Mouse (Mus musculus) heart, embryonic 10.5 days (tissue): Measurements from ENCODE around the gene Slc41a3. TPM values are rescaled to one million over a fixed set of nuclear protein-coding genes. Genes with fewer than 3 reads are reported as not detected.
A peak's percentile ranks its signal among the peaks of the same experiment; 100 is the strongest.

Experiments
- DNase-seq: peaks from one replicate; pipeline ENCODE4 v3.0.0-alpha.2; 2017; ENCODE audit warnings: low spot score
- H3K27ac ChIP-seq: fragments of 300-500 bp; sonication (generic); 2 replicates; pipeline ENCODE4 v1.5.1; 2016; ENCODE audit warnings: mild to moderate bottlenecking
- H3K27me3 ChIP-seq: fragments of 300-500 bp; sonication (generic); 2 replicates; pipeline ENCODE4 v1.6.1; 2016; ENCODE audit warnings: mild to moderate bottlenecking; ENCODE audit not compliant: poor library complexity, insufficient read depth, severe bottlenecking
- H3K36me3 ChIP-seq: fragments of 300-500 bp; sonication (generic); 2 replicates; pipeline ENCODE4 v1.6.1; 2016; ENCODE audit warnings: mild to moderate bottlenecking, moderate library complexity
- H3K4me1 ChIP-seq: fragments of 300-500 bp; sonication (generic); 2 replicates; pipeline ENCODE4 v1.6.1; 2016; ENCODE audit warnings: mild to moderate bottlenecking
- H3K4me3 ChIP-seq: fragments of 300-500 bp; sonication (generic); 2 replicates; pipeline ENCODE4 v1.5.1; 2016; ENCODE audit warnings: mild to moderate bottlenecking, moderate library complexity
- H3K9me3 ChIP-seq: fragments of 300-500 bp; sonication (generic); 2 replicates; pipeline ENCODE4 v1.6.1; 2016; ENCODE audit warnings: mild to moderate bottlenecking, moderate library complexity
- WGBS: fragments of 180-500 bp; shearing (Covaris S2); methylation state at CpG from one replicate; pipeline ENCODE4 v1.1.7; 2016; 5-methylcytosine and 5-hydroxymethylcytosine counted together
- polyA plus RNA-seq: library from polyadenylated mRNA; unstranded; fragments of >200 nt; fragmentation: Nextera tagmentation; extraction: Ambion mirVana; gene quantifications from 2 replicates; pipeline ENCODE4 v1.2.1, GENCODE M21; 2016

The Slc41a3 gene
- polyA plus RNA-seq, 1 experiment from 2014 or later = 8.2 TPM

- Histone ChIP-seq H3K4me1 (peaks cover 14% of the 10 kb centered on the region; the same call in 1 of the 2 replicates), H3K9me3 (no peaks in the 10 kb centered on the region), H3K27ac (no peak overlapping the region), H3K4me3 (no peak overlapping the region), H3K27me3 (peaks cover 32% of the 10 kb centered on the region; the same call in 1 of the 2 replicates), H3K36me3 (no peaks in the 10 kb centered on the region)
- 62% methylated on average over 12 of the region's 12 CpGs for WGBS
- DNase-seq = no peak
These were observed 34.7 kb upstream of the Slc41a3 start for GRCm38 (mm10) chr6:90569736-90570383.

DNA sequence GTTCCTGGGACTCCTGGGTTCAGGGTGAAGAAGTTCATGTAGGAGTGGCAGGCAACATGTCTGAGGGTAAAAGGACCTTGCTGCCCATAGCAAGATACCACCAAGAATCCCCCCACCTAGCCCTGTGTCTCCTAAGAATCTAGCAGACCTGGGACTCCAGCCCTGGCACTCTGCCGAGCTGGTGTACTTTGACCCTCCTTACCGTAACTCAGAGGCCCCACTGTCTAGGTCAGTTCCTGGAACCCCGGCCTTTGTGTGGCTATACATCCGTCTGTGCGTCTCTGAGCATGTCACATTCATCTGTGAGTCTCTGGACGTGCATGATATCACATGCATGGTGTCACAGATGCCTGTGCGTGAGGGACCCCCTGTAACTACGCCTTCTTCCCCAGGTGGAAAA, 34.1 kb upstream of the Slc41a3 start:
- WGBS = 78% methylated on average over 8 of the region's 8 CpGs

GRCm38 (mm10) chr6:90575261-90575715, 29.2 kb upstream of the Slc41a3 start:
- DNase-seq = peak; percentile 86
- peaks cover 12% of the 10 kb centered on the region; the same call in 1 of the 2 replicates for H3K27me3 ChIP-seq
- H3K9me3 ChIP-seq = no peaks in the 10 kb centered on the region
- H3K4me1 ChIP-seq = peaks cover 16% of the 10 kb centered on the region; the same call in 1 of the 2 replicates
- no peak overlapping the region for H3K4me3 ChIP-seq
- H3K36me3 ChIP-seq = no peaks in the 10 kb centered on the region
- no peak overlapping the region for H3K27ac ChIP-seq
- WGBS = 44% methylated on average over 3 of the region's 3 CpGs

More for the DNA sequence above, 34.1 kb upstream of the Slc41a3 start:
- no peak overlapping the region for H3K4me3 ChIP-seq
- H3K27ac ChIP-seq = no peak overlapping the region
- H3K9me3 ChIP-seq = no peaks in the 10 kb centered on the region
- H3K4me1 ChIP-seq = peaks cover 8% of the 10 kb centered on the region; the same call in 1 of the 2 replicates
- peaks cover 32% of the 10 kb centered on the region; the same call in 1 of the 2 replicates for H3K27me3 ChIP-seq
- DNase-seq = no peak
- H3K36me3 ChIP-seq = no peaks in the 10 kb centered on the region

- H3K4me1 ChIP-seq = peaks cover 16% of the 10 kb centered on the region; the same call in 1 of the 2 replicates
- peaks cover 11% of the 10 kb centered on the region; the same call in 1 of the 2 replicates for H3K27me3 ChIP-seq
- H3K9me3 ChIP-seq = no peaks in the 10 kb centered on the region
- H3K36me3 ChIP-seq = no peaks in the 10 kb centered on the region
- DNase-seq = no peak
- WGBS = 51% methylated on average over 3 of the region's 3 CpGs
- H3K4me3 ChIP-seq = no peak overlapping the region
- H3K27ac ChIP-seq = no peak overlapping the region
These were observed 26.4 kb upstream of the Slc41a3 start for GRCm38 (mm10) chr6:90578174-90578573.

- peaks cover 11% of the 10 kb centered on the region; the same call in 1 of the 2 replicates for H3K27me3 ChIP-seq
- H3K27ac ChIP-seq = no peak overlapping the region
- H3K4me3 ChIP-seq = no peak overlapping the region
- peaks cover 16% of the 10 kb centered on the region; the same call in 1 of the 2 replicates for H3K4me1 ChIP-seq
- no peaks in the 10 kb centered on the region for H3K36me3 ChIP-seq
- WGBS = 74% methylated on average over 2 of the region's 2 CpGs
- DNase-seq = no peak
- no peaks in the 10 kb centered on the region for H3K9me3 ChIP-seq
These were observed 22.2 kb upstream of the Slc41a3 start for GRCm38 (mm10) chr6:90582331-90582730.

DNA sequence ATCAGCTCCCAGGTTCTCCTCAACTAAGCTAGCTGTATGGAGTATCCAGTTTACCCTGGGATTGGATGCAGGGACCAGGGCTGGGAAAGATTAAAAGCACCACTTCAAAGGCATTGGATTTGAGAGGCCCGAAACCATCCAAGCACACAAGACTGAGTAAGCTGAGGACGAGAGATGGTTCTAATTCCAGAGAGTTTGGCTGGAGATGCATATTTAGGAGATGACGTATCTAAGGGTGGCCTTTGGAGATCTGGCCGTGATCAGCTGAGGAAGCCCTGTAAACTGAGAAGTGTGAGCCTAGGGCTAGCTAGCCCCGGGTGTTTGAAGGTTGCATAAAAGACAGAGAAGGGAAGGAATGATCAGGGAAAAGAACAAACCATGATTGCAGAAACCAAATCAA, 16.4 kb upstream of the Slc41a3 start:
- Histone ChIP-seq H3K36me3 (no peaks in the 10 kb centered on the region), H3K4me1 (peaks cover 5% of the 10 kb centered on the region), H3K9me3 (no peaks in the 10 kb centered on the region), H3K27ac (no peak overlapping the region), H3K27me3 (peaks cover 15% of the 10 kb centered on the region; the same call in 1 of the 2 replicates), H3K4me3 (no peak overlapping the region)
- no peak for DNase-seq
- WGBS = 59% methylated on average over 5 of the region's 5 CpGs

- H3K4me1 ChIP-seq = peaks cover 5% of the 10 kb centered on the region
- no peaks in the 10 kb centered on the region for H3K36me3 ChIP-seq
- 76% methylated on average over 1 of the region's 1 CpGs for WGBS
- peaks cover 15% of the 10 kb centered on the region; the same call in 1 of the 2 replicates for H3K27me3 ChIP-seq
- no peak overlapping the region for H3K27ac ChIP-seq
- no peak overlapping the region for H3K4me3 ChIP-seq
- 0 out of 2 replicates have a peak, but pooled peaks cover 5% of the 10 kb centered on the region for H3K9me3 ChIP-seq
- no peak for DNase-seq
These were observed 13.8 kb upstream of the Slc41a3 start for GRCm38 (mm10) chr6:90590707-90591106.

GRCm38 (mm10) chr6:90594972-90595371, 9.6 kb upstream of the Slc41a3 start:
- Histone ChIP-seq H3K36me3 (no peaks in the 10 kb centered on the region), H3K4me1 (peaks cover 5% of the 10 kb centered on the region), H3K4me3 (no peak overlapping the region), H3K9me3 (0 out of 2 replicates have a peak, but pooled peaks cover 5% of the 10 kb centered on the region), H3K27ac (no peak overlapping the region), H3K27me3 (peaks cover 15% of the 10 kb centered on the region; the same call in 1 of the 2 replicates)
- WGBS = 87% methylated on average over 1 of the region's 1 CpGs
- no peak for DNase-seq

- Histone ChIP-seq H3K27ac (no peak overlapping the region), H3K4me1 (peaks cover 12% of the 10 kb centered on the region), H3K27me3 (peaks cover 6% of the 10 kb centered on the region), H3K4me3 (no peak overlapping the region), H3K9me3 (0 out of 2 replicates have a peak, but pooled peaks cover 5% of the 10 kb centered on the region), H3K36me3 (no peaks in the 10 kb centered on the region)
- 85% methylated on average over 4 of the region's 4 CpGs for WGBS
- no peak for DNase-seq
These were observed 7.5 kb upstream of the Slc41a3 start for GRCm38 (mm10) chr6:90597060-90597459.

DNA sequence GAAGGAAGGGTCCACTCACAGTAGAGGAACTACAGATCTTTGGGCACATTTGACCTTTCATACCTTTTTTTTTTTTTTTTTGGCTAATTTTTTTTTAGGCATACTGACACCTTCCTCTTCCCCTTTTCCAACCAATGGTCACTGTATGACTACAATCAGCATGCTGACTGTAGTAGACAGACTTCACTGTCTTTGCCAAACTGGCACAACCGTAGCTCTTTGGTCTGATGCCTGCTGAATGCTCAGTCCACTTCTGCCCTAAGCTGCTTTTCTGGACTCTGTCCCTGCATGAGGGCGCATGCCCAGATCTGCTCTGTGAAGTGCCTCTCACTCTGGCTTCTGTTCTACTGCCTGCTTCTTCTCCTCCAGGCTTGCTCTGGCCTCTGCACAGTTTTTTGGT, 6.9 kb upstream of the Slc41a3 start:
- peaks cover 14% of the 10 kb centered on the region for H3K4me1 ChIP-seq
- no peak overlapping the region for H3K4me3 ChIP-seq
- 0 out of 2 replicates have a peak, but pooled peaks cover 5% of the 10 kb centered on the region for H3K9me3 ChIP-seq
- no peak for DNase-seq
- H3K27me3 ChIP-seq = peaks cover 8% of the 10 kb centered on the region; the same call in 1 of the 2 replicates
- 89% methylated on average over 2 of the region's 2 CpGs for whole genome bisulfite sequencing
- no peak overlapping the region for H3K27ac ChIP-seq
- H3K36me3 ChIP-seq = no peaks in the 10 kb centered on the region

DNA sequence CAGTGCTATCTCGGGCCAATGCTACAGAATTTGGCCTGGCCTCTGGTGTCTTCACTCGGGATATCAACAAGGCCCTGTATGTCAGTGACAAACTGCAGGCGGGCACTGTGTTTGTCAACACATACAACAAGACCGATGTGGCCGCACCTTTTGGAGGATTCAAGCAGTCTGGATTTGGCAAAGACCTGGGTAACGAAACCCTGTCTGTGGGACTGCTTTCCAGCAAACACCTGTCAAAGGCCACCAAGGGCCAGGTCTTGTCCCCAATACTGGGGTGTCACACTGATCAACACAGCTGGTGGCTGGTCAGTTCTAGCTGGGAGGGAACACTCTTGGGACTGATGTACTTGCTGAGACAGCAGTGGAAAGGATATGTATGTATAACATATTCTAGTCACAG, 6.3 kb upstream of the Slc41a3 start:
- DNase-seq = no peak
- WGBS = 80% methylated on average over 6 of the region's 6 CpGs
- Histone ChIP-seq H3K27ac (no peak overlapping the region), H3K4me1 (peaks cover 14% of the 10 kb centered on the region), H3K9me3 (0 out of 2 replicates have a peak, but pooled peaks cover 5% of the 10 kb centered on the region), H3K36me3 (no peaks in the 10 kb centered on the region), H3K4me3 (no peak overlapping the region), H3K27me3 (peaks cover 13% of the 10 kb centered on the region)

DNA sequence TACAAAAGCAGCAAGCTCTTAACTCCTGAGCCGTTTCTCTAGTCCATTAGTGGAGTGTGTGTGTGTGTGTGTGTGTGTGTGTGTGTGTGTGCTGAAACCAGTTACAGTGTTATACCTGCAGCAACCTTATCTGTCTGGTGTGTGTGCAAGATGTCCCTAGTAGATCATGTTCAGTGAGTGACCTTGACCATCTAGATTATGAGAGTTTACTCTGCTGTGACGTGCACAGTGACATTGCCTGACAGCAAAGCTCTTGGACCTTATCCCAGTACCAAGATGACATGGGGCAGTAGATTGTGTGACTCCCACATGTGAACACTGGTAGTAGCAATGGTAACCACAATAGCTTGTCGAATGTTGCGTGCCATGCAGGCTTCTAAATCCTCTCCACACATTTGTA, 4.2 kb upstream of the Slc41a3 start:
- 0 out of 2 replicates have a peak, but pooled peaks cover 1% of the 10 kb centered on the region for H3K9me3 ChIP-seq
- H3K4me3 ChIP-seq = no peak overlapping the region
- 69% methylated on average over 4 of the region's 4 CpGs for WGBS
- no peak overlapping the region for H3K27ac ChIP-seq
- peaks cover 14% of the 10 kb centered on the region for H3K27me3 ChIP-seq
- peaks cover 27% of the 10 kb centered on the region for H3K4me1 ChIP-seq
- DNase-seq = no peak
- no peaks in the 10 kb centered on the region for H3K36me3 ChIP-seq

GRCm38 (mm10) chr6:90601736-90602135, 2.8 kb upstream of the Slc41a3 start:
- Histone ChIP-seq H3K4me3 (no peak overlapping the region), H3K27me3 (peaks cover 21% of the 10 kb centered on the region), H3K9me3 (no peaks in the 10 kb centered on the region), H3K4me1 (peaks cover 31% of the 10 kb centered on the region), H3K27ac (peak overlapping the region; percentile 52), H3K36me3 (no peaks in the 10 kb centered on the region)
- DNase-seq = no peak
- 37% methylated on average over 7 of the region's 7 CpGs for WGBS
